Mouse (Mus musculus): ENCODE measurements around the gene Tm9sf3.

Gene Tm9sf3

DNA sequence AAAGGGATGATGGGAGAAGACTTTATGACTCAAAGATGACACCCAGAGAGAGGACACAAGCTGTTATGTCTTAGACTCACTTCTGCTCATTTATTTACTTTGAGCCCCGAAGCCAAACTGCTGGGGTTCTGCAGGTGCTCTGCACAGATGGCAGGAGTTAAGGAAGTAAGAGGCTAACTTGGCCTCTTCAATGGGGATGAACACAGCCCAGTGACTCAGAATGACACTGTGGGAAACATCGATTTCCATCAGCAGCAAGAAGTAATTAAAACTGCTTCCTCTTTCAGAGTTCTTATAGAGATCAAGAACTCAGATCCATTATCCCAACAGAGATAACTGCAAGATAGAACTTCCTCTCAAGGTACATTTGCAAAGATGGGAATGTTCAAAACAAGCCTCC is 86.9 kb downstream of the Tm9sf3 start:
- no peak for DNase-seq (ENCODE audit: low read depth, low spot score)

- DNase-seq (ENCODE audit: low read depth, low spot score), result no peak
These were observed 97.9 kb downstream of the Tm9sf3 start for GRCm38 (mm10) chr19:41165914-41166235.

GRCm38 (mm10) chr19:41165144-41165913 is 98.5 kb downstream of the Tm9sf3 start:
- DNase-seq (ENCODE audit: low read depth, low spot score), result no peak

DNA sequence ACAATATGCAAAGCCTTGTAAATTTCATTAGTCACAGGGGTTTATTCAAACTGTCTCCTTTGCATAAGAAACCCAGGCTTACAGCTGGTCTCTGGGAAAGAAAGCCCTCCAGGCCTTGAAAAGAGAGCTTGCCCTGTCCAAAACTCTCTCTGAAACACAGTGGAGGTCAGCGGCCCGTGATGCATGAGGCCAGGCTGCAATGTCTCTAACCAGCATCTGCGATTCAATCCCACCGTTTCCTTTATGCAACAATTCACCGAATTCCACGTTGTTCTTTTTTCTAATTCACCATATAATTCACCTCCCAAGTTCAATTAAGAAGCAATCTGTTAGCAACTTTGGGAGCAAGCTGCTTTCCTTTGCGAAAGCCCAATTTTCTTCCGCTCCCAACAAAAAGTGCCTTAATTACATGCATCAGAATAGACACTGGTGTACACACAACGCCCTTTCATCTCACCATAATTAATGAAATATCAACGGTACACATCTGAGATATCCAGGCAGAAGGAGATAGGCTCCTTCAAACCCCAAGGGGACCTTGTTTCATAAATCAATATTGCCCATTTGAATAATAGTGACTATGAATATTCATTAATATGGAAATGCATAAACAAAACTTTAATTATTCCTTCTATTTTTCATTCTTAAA is 99.2 kb downstream of the Tm9sf3 start:
- DNase-seq (ENCODE audit: low read depth, low spot score), result no peak
